Mouse (Mus musculus): ENCODE measurements around the gene Lhfpl2. TPM values are rescaled to one million over a fixed set of nuclear protein-coding genes. Genes with fewer than 3 reads are reported as not detected.

The Lhfpl2 gene
- polyA plus RNA-seq, 1 experiment from 2014 or later = 21.7 TPM

- no peak overlapping the region for H3K27ac ChIP-seq (replicated peaks)
- H3K36me3 ChIP-seq = peaks cover 17% of the 10 kb centered on the region
- no peak for ATAC-seq (ENCODE audit: low read depth)
- no peak overlapping the region for H3K9ac ChIP-seq
- WGBS = 94% methylated on average over 14 of the region's 14 CpGs
- H3K4me1 ChIP-seq (replicated peaks) = no peaks in the 10 kb centered on the region
- no peaks in the 10 kb centered on the region for H3K27me3 ChIP-seq
- H3K9me3 ChIP-seq = no peaks in the 10 kb centered on the region
- no peak overlapping the region for H3K4me3 ChIP-seq
- H3K4me2 ChIP-seq = no peak overlapping the region
Observed at GRCm38 (mm10) chr13:94231871-94232270, 174.3 kb downstream of the Lhfpl2 start.

- no peak overlapping the region for H3K9ac ChIP-seq
- H3K27me3 ChIP-seq = no peaks in the 10 kb centered on the region
- WGBS = 69% methylated on average over 4 of the region's 4 CpGs
- H3K4me1 ChIP-seq (replicated peaks) = peaks cover 13% of the 10 kb centered on the region; the same call in 1 of the 2 replicates
- H3K27ac ChIP-seq (replicated peaks) = no peak overlapping the region
- no peak overlapping the region for H3K4me3 ChIP-seq
- no peak overlapping the region for H3K4me2 ChIP-seq
- no peaks in the 10 kb centered on the region for H3K9me3 ChIP-seq
- no peaks in the 10 kb centered on the region for H3K36me3 ChIP-seq
- ATAC-seq (ENCODE audit: low read depth) = no peak
Observed at GRCm38 (mm10) chr13:94239488-94239887, 181.9 kb downstream of the Lhfpl2 start.

GRCm38 (mm10) chr13:94240111-94240510, 182.5 kb downstream of the Lhfpl2 start:
- H3K27ac ChIP-seq (replicated peaks) = no peak overlapping the region
- no peak overlapping the region for H3K4me2 ChIP-seq
- H3K9me3 ChIP-seq = no peaks in the 10 kb centered on the region
- ATAC-seq (ENCODE audit: low read depth) = no peak
- peaks cover 13% of the 10 kb centered on the region; the same call in 1 of the 2 replicates for H3K4me1 ChIP-seq (replicated peaks)
- WGBS = 80% methylated on average over 6 of the region's 6 CpGs
- H3K36me3 ChIP-seq = no peaks in the 10 kb centered on the region
- H3K4me3 ChIP-seq = no peak overlapping the region
- no peak overlapping the region for H3K9ac ChIP-seq
- no peaks in the 10 kb centered on the region for H3K27me3 ChIP-seq

GRCm38 (mm10) chr13:94240873-94241272, 183.3 kb downstream of the Lhfpl2 start:
- no peaks in the 10 kb centered on the region for H3K27me3 ChIP-seq
- peaks cover 13% of the 10 kb centered on the region; the same call in 1 of the 2 replicates for H3K4me1 ChIP-seq (replicated peaks)
- no peak overlapping the region for H3K4me3 ChIP-seq
- H3K9ac ChIP-seq = no peak overlapping the region
- H3K4me2 ChIP-seq = no peak overlapping the region
- H3K27ac ChIP-seq (replicated peaks) = no peak overlapping the region
- ATAC-seq (ENCODE audit: low read depth) = no peak
- WGBS = 23% methylated on average over 5 of the region's 5 CpGs
- H3K9me3 ChIP-seq = no peaks in the 10 kb centered on the region
- H3K36me3 ChIP-seq = no peaks in the 10 kb centered on the region

GRCm38 (mm10) chr13:94241892-94242524, 184.4 kb downstream of the Lhfpl2 start:
- H3K27me3 ChIP-seq = no peaks in the 10 kb centered on the region
- H3K27ac ChIP-seq (replicated peaks) = no peak overlapping the region
- ATAC-seq (ENCODE audit: low read depth) = no peak
- H3K36me3 ChIP-seq = no peaks in the 10 kb centered on the region
- H3K9ac ChIP-seq = no peak overlapping the region
- no peaks in the 10 kb centered on the region for H3K9me3 ChIP-seq
- no peak overlapping the region for H3K4me3 ChIP-seq
- WGBS = 40% methylated on average over 4 of the region's 4 CpGs
- H3K4me2 ChIP-seq = no peak overlapping the region
- H3K4me1 ChIP-seq (replicated peaks) = peaks cover 13% of the 10 kb centered on the region; the same call in 1 of the 2 replicates

- peaks cover 13% of the 10 kb centered on the region; the same call in 1 of the 2 replicates for H3K4me1 ChIP-seq (replicated peaks)
- no peaks in the 10 kb centered on the region for H3K27me3 ChIP-seq
- ATAC-seq (ENCODE audit: low read depth) = no peak
- H3K9ac ChIP-seq = no peak overlapping the region
- no peaks in the 10 kb centered on the region for H3K9me3 ChIP-seq
- no peak overlapping the region for H3K4me3 ChIP-seq
- no peak overlapping the region for H3K4me2 ChIP-seq
- H3K27ac ChIP-seq (replicated peaks) = no peak overlapping the region
- 58% methylated on average over 2 of the region's 2 CpGs for WGBS
- H3K36me3 ChIP-seq = no peaks in the 10 kb centered on the region
Observed at GRCm38 (mm10) chr13:94242897-94243296, 185.3 kb downstream of the Lhfpl2 start.

Other genes with a start within 250 kb of the Lhfpl2 start
- gene Scamp1, start 228.1 kb downstream of the Lhfpl2 start, polyA plus RNA-seq (2015; fragmentation: Nextera tagmentation; extraction: Ambion mirVana) = 111 and 130 TPM in 2 replicates

Data from neural tube, embryonic 13.5 days (tissue).